Mouse (Mus musculus) megakaryocyte progenitor cell, adult 5-6 weeks (primary cell): Measurements from ENCODE around the gene Gstm3. TPM values are rescaled to one million over a fixed set of nuclear protein-coding genes. Genes with fewer than 3 reads are reported as not detected.
A peak's percentile ranks its signal among the peaks of the same experiment; 100 is the strongest.
"Not testable (repeated sequence)": the region's sequence is repeated elsewhere in the genome, so short reads cannot be mapped to it uniquely, and the experiment has no call there.

Experiments
- ATAC-seq: replicated peaks from 2 replicates; pipeline ENCODE4 v1.8.0; 2016; ENCODE audit warnings: mild to moderate bottlenecking, moderate TSS enrichment, inconsistent platforms; ENCODE audit not compliant: poor library complexity
- total RNA-seq, 2 experiments: library from RNA; stranded (forward) in 1 of 2; stranded (reverse) in 1 of 2; fragments of 157-497, 149-512 nt in 1 of 2; fragments of 200-1000 nt in 1 of 2; gene quantifications; 2 replicates each; pipeline versions ENCODE4 v1.2.3 to v1.2.4; 2015 to 2017

Gstm3 gene
- total RNA-seq, 2 experiments from 2014 or later: not detected

GRCm38 (mm10) chr3:107977691-107978090 is 8.6 kb upstream of the Gstm3 start:
- no peak for ATAC-seq

- ATAC-seq: no peak
These were observed 5.2 kb upstream of the Gstm3 start for GRCm38 (mm10) chr3:107974237-107974636.

DNA sequence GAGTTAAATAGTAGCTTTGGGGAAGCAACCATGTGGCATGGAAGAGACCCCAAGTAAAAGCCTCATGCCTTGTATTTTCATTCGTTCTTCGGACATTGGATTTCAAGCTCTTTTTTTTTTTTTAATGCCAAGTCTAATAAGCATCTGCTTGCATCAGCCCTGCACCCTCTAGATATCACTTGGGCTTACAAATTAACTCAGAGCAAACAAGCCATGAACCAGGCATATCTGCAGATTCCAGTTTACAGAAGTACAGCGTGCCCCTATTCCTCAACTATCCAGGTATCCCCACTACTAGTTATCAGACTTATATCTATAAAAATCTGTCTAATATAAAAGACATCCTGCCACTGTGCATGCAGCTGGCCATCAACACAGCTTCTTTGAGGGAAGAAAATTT is 3.0 kb upstream of the Gstm3 start:
- no peak for ATAC-seq

DNA sequence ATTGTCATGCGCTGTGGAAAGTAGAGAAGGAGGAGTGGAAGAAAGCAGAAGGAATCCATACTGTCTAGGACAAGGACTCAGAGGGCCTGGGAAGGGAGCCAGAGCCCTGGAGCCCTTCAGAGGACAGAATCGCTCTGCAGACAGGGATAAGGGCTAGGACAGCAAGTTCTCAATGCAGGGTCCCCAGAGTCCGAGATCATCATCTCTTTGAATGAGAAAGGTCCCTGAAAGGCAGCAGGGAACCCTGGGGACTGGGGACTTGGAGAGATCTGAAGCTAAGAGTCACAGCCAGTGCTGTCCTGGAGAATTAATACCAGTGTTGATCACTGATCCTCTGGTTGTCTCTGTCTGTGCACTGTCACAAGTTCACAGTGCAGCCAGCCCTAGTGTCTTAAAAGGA is 2.0 kb upstream of the Gstm3 start:
- ATAC-seq: not testable (repeated sequence)

- ATAC-seq: no peak
These were observed 2.5 kb downstream of the Gstm3 start for GRCm38 (mm10) chr3:107966631-107967030.

- ATAC-seq: no peak
These were observed 3.5 kb downstream of the Gstm3 start for GRCm38 (mm10) chr3:107965592-107965991.

- ATAC-seq: peak; percentile 73
These were observed 4.3 kb downstream of the Gstm3 start for GRCm38 (mm10) chr3:107964656-107965308.

DNA sequence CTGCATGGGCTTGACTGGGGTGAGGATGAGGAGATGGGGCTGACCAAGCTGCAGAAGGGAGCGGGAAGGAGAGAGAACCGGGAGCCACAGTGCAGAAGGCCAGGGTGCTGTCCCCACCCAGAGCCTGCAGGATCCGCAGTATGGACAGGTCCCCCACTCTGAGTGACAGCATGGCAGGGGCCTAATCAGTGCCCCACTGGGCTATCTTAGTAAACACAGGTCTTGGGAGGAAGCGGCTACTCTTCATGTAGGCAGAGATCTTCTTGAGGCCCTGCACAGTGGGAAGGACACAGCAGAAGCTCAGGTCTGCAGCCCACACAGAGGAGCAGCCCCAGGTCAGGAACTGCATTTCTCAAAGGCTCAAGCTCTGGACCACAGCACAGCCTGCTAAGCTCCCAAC is 5.1 kb downstream of the Gstm3 start:
- ATAC-seq: peak; percentile 53

DNA sequence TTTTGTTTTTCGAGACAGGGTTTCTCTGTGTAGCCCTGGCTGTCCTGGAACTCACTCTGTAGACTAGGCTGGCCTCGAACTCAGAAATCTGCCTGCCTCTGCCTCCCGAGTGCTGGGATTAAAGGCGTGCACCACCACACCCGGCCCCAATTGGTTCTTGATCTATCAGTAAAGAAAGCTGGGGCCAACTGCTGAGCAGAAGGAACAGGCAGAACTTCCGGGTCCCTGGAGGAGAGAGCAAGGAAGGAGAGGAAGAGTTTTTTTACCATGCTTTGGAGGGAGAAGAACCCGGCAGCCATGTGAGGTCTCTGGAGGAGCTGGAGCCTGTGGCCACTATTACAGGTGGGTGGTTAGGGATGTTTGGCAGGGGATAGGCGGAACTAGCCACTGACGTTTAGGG is 13.8 kb downstream of the Gstm3 start:
- not testable (repeated sequence) for ATAC-seq

- ATAC-seq: no peak
These were observed 15.2 kb downstream of the Gstm3 start for GRCm38 (mm10) chr3:107953906-107954305.

DNA sequence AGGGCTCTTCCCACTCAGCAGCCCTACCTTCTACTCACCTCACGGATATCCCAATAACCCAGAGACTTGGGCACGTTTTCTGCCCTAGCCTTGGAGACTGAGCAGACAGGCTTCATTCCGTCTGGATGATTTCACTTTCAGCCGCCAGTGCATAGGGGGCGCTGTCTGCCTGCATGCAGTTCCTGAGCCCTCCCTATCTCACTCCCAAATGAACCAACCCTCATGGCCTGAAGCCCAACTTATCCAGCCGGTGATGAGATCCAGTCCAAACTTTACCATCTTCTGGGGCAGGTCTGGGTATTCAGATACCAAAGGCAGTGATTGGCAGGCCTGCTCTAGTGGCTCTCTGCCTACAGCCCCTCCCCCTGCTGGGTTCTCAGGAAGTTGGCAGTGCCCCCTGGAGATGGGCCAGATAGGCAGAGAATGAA is 15.7 kb downstream of the Gstm3 start:
- ATAC-seq: peak; percentile 94

- ATAC-seq: no peak
These were observed 18.6 kb downstream of the Gstm3 start for GRCm38 (mm10) chr3:107950531-107950930.

GRCm38 (mm10) chr3:107949461-107949860 is 19.6 kb downstream of the Gstm3 start:
- ATAC-seq: not testable (repeated sequence)

- ATAC-seq: no peak
These were observed 23.4 kb downstream of the Gstm3 start for GRCm38 (mm10) chr3:107945729-107946128.

GRCm38 (mm10) chr3:107943239-107943990 is 25.7 kb downstream of the Gstm3 start, which contains the start of gene Gstm6:
TSS of gene Gstm6 (minus strand) at chr3:107943749.
- ATAC-seq: no peak

DNA sequence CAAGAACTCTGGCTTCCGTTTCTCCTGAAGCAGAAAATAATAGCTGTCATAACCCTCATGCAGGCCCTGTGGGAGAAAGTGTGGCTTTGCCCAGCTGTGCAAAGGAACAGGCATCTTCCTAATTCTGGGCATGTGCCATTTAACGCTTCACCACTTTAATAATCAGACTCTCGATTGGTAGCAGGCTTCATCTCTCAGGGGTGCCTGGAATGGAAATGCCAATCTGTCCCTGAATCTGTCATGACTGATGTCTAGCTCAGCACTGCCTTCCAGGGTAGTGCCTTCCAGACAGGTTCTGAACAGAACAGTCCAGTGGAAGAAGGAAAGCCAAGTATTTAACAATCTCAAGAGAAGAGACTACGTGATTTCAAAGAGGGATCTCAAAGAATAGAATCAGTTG is 27.8 kb downstream of the Gstm3 start:
- ATAC-seq: no peak

DNA sequence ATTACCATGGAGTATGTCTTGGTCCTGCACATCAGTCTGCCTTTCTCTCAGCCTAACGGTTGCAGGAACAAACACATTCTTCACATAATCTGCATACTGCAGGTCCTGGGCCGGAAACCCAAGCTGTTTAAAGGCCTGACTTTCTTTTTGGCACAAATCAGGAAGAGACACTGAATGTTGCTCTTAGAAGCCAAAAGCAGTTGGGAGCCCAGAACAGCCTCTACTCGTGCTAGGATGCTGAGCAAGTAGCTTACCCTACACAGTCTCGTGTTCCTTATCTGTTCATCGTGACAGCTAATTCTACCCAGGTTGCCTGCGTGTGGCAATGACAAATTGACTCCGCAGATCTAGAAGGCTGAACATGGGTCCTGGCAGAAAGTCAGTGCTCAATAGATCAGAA is 28.6 kb downstream of the Gstm3 start:
- no peak for ATAC-seq

GRCm38 (mm10) chr3:107939830-107940229 is 29.3 kb downstream of the Gstm3 start:
- ATAC-seq: peak; percentile 61

DNA sequence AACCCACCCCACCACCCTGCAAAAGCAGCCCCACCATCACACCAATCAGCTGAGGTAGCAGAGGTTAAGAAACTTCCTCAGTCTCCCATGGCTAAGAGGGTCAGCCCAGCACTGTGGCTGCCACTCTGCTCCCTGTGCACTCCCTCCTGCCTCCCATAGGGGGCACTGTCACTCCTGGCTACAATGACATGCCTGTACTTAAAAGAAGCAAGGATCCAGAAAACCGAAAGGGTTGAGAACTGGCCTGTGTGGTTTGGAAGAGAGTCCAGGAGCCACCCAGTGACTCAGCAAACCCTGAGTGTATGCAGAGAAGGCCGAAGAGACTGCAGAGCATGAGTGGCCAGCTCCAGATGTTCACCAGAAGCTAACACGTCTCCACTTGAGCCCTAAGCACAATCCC is 29.7 kb downstream of the Gstm3 start:
- ATAC-seq: peak; percentile 95

DNA sequence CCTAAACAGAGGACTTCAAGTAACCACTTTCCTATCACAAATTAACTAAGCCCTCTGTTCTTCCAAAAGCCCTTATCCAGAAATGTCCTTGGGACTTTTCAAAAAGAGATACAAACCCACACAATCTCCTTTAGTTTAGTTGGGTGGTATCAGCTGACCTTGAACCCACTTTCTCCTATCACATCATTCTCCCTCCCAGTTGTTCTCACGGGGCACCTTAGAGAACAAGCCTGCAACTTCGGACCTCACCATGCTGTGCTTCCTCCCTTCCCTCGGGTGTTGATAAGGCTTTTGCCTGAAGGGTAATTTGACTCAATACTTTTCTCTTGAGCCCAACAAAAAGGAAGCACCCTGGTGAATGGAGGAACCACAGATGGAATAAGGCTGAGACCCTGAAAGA is 33.2 kb downstream of the Gstm3 start:
- no peak for ATAC-seq

GRCm38 (mm10) chr3:107935268-107935667 is 33.8 kb downstream of the Gstm3 start:
- ATAC-seq: no peak

DNA sequence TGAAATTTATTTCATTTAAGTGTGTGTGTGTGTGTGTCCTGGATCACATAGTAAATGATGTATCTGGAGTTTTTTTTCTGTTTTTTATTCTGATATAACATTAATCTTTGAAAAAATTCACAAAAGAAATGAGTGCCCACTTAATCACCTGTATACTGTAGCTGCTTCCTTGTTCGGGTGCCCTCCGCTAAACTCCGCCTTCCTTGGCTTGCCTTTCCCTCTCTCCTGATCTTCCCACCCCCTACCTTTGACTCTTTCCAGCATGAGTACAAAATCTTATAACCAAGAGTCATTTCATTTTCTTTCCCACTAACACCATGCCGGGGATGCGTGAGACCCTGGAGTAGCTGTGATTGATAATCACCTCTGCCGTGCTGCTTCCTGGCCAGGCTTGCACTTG is 37.0 kb downstream of the Gstm3 start:
- no peak for ATAC-seq
